Mouse (Mus musculus) midbrain, embryonic 16.5 days (tissue): ENCODE results near the gene Prc1. TPM values are rescaled to one million over a fixed set of nuclear protein-coding genes. Genes with fewer than 3 reads are reported as not detected.
A peak's percentile ranks its signal among the peaks of the same experiment; 100 is the strongest.

Source experiments
- ATAC-seq: fragments of 200-750 bp; cut with Nextera tagmentation; 2 replicates; pipeline ENCODE4 v1.8.0; 2017; ENCODE audit warnings: moderate TSS enrichment
- H3K27ac ChIP-seq: fragments of 300-500 bp; sonication (generic); 2 replicates; pipeline ENCODE4 v1.5.1; 2014; ENCODE audit warnings: mild to moderate bottlenecking, low read length, mixed read lengths
- H3K27me3 ChIP-seq: fragments of 300-500 bp; sonication (generic); 2 replicates; pipeline ENCODE4 v1.6.1; 2014; ENCODE audit warnings: low read depth, low read length, mixed read lengths; ENCODE audit not compliant: control insufficient read depth, insufficient read depth
- H3K36me3 ChIP-seq: fragments of 300-500 bp; sonication (generic); 2 replicates; pipeline ENCODE4 v1.6.1; 2014; ENCODE audit warnings: mild to moderate bottlenecking, low read length, moderate library complexity, mixed read lengths; ENCODE audit not compliant: control insufficient read depth, insufficient read depth
- H3K4me1 ChIP-seq: fragments of 300-500 bp; sonication (generic); 2 replicates; pipeline ENCODE4 v1.6.1; 2014; ENCODE audit warnings: mild to moderate bottlenecking, low read length, mixed read lengths; ENCODE audit not compliant: control insufficient read depth, insufficient read depth
- H3K4me2 ChIP-seq: fragments of 300-500 bp; sonication (generic); 2 replicates; pipeline ENCODE4 v1.6.1; 2014; ENCODE audit warnings: mild to moderate bottlenecking, low read length, mixed read lengths
- H3K4me3 ChIP-seq: fragments of 300-500 bp; sonication (generic); 2 replicates; pipeline ENCODE4 v1.5.1; 2014; ENCODE audit warnings: low read depth, mild to moderate bottlenecking, low read length, moderate library complexity, mixed read lengths
- H3K9ac ChIP-seq: fragments of 300-500 bp; sonication (generic); 2 replicates; pipeline ENCODE4 v1.6.1; 2014; ENCODE audit warnings: low read depth, low read length, mixed read lengths
- H3K9me3 ChIP-seq: fragments of 300-500 bp; sonication (generic); replicated peaks from 2 replicates; pipeline ENCODE4 v1.6.1; 2014; ENCODE audit warnings: mild to moderate bottlenecking, low read length, mixed read lengths; ENCODE audit not compliant: control insufficient read depth, poor library complexity, severe bottlenecking
- WGBS: fragments of 180-500 bp; shearing (Covaris S2); extraction: QIAGEN DNeasy Blood & Tissue Kit; methylation state at CpG from one replicate; pipeline ENCODE4 v1.1.7; 2014; 5-methylcytosine and 5-hydroxymethylcytosine counted together
- polyA plus RNA-seq: library from polyadenylated mRNA; unstranded; fragments of >200 nt; fragmentation: Nextera tagmentation; extraction: Ambion mirVana; gene quantifications from 2 replicates; pipeline ENCODE4 v1.2.1, GENCODE M21; 2015

The Prc1 gene
- polyA plus RNA-seq: 22.6 and 23.7 TPM in 2 replicates

- Histone ChIP-seq H3K36me3 (peaks cover 2% of the 10 kb centered on the region; the same call in 1 of the 2 replicates), H3K27me3 (no peaks in the 10 kb centered on the region), H3K4me2 (peak within 1 kb of the TSS; percentile 98), H3K4me1 (peaks cover 8% of the 10 kb centered on the region), H3K4me3 (peak within 1 kb of the TSS; percentile 68), H3K9me3 (no peaks in the 10 kb centered on the region), H3K9ac (peak within 1 kb of the TSS; percentile 67), H3K27ac (peak within 1 kb of the TSS; percentile 64)
- under 1% methylated on average over 52 of the region's 52 CpGs for WGBS
- peak; percentile 99 for ATAC-seq
These were observed at the start of gene Prc1 for GRCm38 (mm10) chr7:80294062-80294763. Gene Prc1, plus strand, starts transcription at chr7:80294450.

GRCm38 (mm10) chr7:80244851-80245250 is 49.4 kb upstream of the Prc1 start:
- WGBS: 93% methylated on average over 4 of the region's 4 CpGs
- no peak for ATAC-seq
- Histone ChIP-seq H3K9ac (no peak overlapping the region), H3K36me3 (peaks cover 6% of the 10 kb centered on the region; the same call in 1 of the 2 replicates), H3K27ac (no peak overlapping the region), H3K4me3 (no peak overlapping the region), H3K4me2 (no peak overlapping the region), H3K9me3 (no peaks in the 10 kb centered on the region), H3K4me1 (no peaks in the 10 kb centered on the region), H3K27me3 (no peaks in the 10 kb centered on the region)

- Histone ChIP-seq H3K9ac (peak within 1 kb of the TSS; percentile 72), H3K36me3 (no peaks in the 10 kb centered on the region), H3K9me3 (no peaks in the 10 kb centered on the region), H3K4me3 (peak within 1 kb of the TSS; percentile 54), H3K4me1 (no peaks in the 10 kb centered on the region), H3K4me2 (peak within 1 kb of the TSS; percentile 63), H3K27me3 (no peaks in the 10 kb centered on the region), H3K27ac (peak within 1 kb of the TSS; percentile 87)
- ATAC-seq: peak; percentile 98
- under 1% methylated on average over 48 of the region's 48 CpGs for WGBS
These were observed 48.0 kb upstream of the Prc1 start, which contains the start of gene Ttll13 for GRCm38 (mm10) chr7:80246148-80246721. Gene Ttll13, plus strand, starts transcription at chr7:80246376.

GRCm38 (mm10) chr7:80246859-80247258 is 47.4 kb upstream of the Prc1 start:
- WGBS: 67% methylated on average over 7 of the region's 7 CpGs
- no peaks in the 10 kb centered on the region for H3K4me1 ChIP-seq

GRCm38 (mm10) chr7:80252437-80252836 is 41.8 kb upstream of the Prc1 start:
- 82% methylated on average over 7 of the region's 7 CpGs for WGBS
- Histone ChIP-seq H3K27ac (no peak overlapping the region), H3K9me3 (no peaks in the 10 kb centered on the region), H3K9ac (no peak overlapping the region), H3K27me3 (peaks cover 11% of the 10 kb centered on the region), H3K4me2 (no peak overlapping the region), H3K36me3 (no peaks in the 10 kb centered on the region), H3K4me3 (no peak overlapping the region), H3K4me1 (no peaks in the 10 kb centered on the region)
- no peak for ATAC-seq

More at GRCm38 (mm10) chr7:80246859-80247258, 47.4 kb upstream of the Prc1 start:
- no peak for ATAC-seq
- Histone ChIP-seq H3K36me3 (no peaks in the 10 kb centered on the region), H3K27me3 (no peaks in the 10 kb centered on the region), H3K4me2 (peak overlapping the region; percentile 63), H3K4me3 (peak overlapping the region; percentile 54), H3K9ac (no peak overlapping the region), H3K27ac (no peak overlapping the region), H3K9me3 (no peaks in the 10 kb centered on the region)

- no peaks in the 10 kb centered on the region for H3K4me1 ChIP-seq
- no peak overlapping the region for H3K4me2 ChIP-seq
- no peak for ATAC-seq
- H3K36me3 ChIP-seq: no peaks in the 10 kb centered on the region
- H3K9ac ChIP-seq: no peak overlapping the region
- no peak overlapping the region for H3K4me3 ChIP-seq
- no peaks in the 10 kb centered on the region for H3K9me3 ChIP-seq
- 88% methylated on average over 11 of the region's 11 CpGs for WGBS
- H3K27ac ChIP-seq: no peak overlapping the region
- H3K27me3 ChIP-seq: peaks cover 11% of the 10 kb centered on the region
These were observed 41.4 kb upstream of the Prc1 start for GRCm38 (mm10) chr7:80252886-80253285.

GRCm38 (mm10) chr7:80255981-80256380 is 38.3 kb upstream of the Prc1 start:
- ATAC-seq: no peak
- H3K36me3 ChIP-seq: no peaks in the 10 kb centered on the region
- peaks cover 32% of the 10 kb centered on the region for H3K27me3 ChIP-seq
- no peak overlapping the region for H3K27ac ChIP-seq
- WGBS: 70% methylated on average over 2 of the region's 2 CpGs
- H3K9ac ChIP-seq: no peak overlapping the region
- H3K4me3 ChIP-seq: no peak overlapping the region
- H3K4me1 ChIP-seq: peaks cover 2% of the 10 kb centered on the region; the same call in 1 of the 2 replicates
- no peak overlapping the region for H3K4me2 ChIP-seq
- H3K9me3 ChIP-seq: no peaks in the 10 kb centered on the region

- peaks cover 9% of the 10 kb centered on the region for H3K4me1 ChIP-seq
- no peaks in the 10 kb centered on the region for H3K9me3 ChIP-seq
- no peak overlapping the region for H3K4me2 ChIP-seq
- H3K36me3 ChIP-seq: no peaks in the 10 kb centered on the region
- H3K4me3 ChIP-seq: no peak overlapping the region
- H3K27ac ChIP-seq: no peak overlapping the region
- no peak overlapping the region for H3K9ac ChIP-seq
- peaks cover 32% of the 10 kb centered on the region for H3K27me3 ChIP-seq
- no peak for ATAC-seq
- WGBS: 66% methylated on average over 2 of the region's 2 CpGs
These were observed 36.5 kb upstream of the Prc1 start for GRCm38 (mm10) chr7:80257706-80258105.
